Mouse (Mus musculus) limb, embryonic 11.5 days (tissue): ENCODE results near the gene Nfya. TPM values are rescaled to one million over a fixed set of nuclear protein-coding genes. Genes with fewer than 3 reads are reported as not detected.

Experiments
- ATAC-seq: fragments of 200-750 bp; cut with Nextera tagmentation; 2 replicates; pipeline ENCODE4 v1.8.0; 2017; ENCODE audit warnings: low read depth; ENCODE audit not compliant: insufficient number of reproducible peaks, low FRiP score, low TSS enrichment
- DNase-seq: peaks from one replicate; pipeline ENCODE4 v3.0.0-alpha.2; 2015; ENCODE audit warnings: low spot score
- H3K27ac ChIP-seq: fragments of 300-500 bp; sonication (generic); replicated peaks from 2 replicates; pipeline ENCODE4 v1.5.1; 2014; ENCODE audit warnings: low read depth, mild to moderate bottlenecking, low read length
- H3K27me3 ChIP-seq: fragments of 300-500 bp; sonication (generic); 2 replicates; pipeline ENCODE4 v1.6.1; 2014; ENCODE audit warnings: mild to moderate bottlenecking, low read length, mixed read lengths; ENCODE audit not compliant: control insufficient read depth, insufficient read depth
- H3K36me3 ChIP-seq: fragments of 300-500 bp; sonication (generic); 2 replicates; pipeline ENCODE4 v1.6.1; 2014; ENCODE audit warnings: mild to moderate bottlenecking, low read length, moderate library complexity, mixed read lengths; ENCODE audit not compliant: control insufficient read depth, insufficient read depth
- H3K4me1 ChIP-seq: fragments of 300-500 bp; sonication (generic); 2 replicates; pipeline ENCODE4 v1.6.1; 2014; ENCODE audit warnings: low read length, mixed read lengths; ENCODE audit not compliant: control insufficient read depth, insufficient read depth
- H3K4me2 ChIP-seq: fragments of 300-500 bp; sonication (generic); 2 replicates; pipeline ENCODE4 v1.6.1; 2014; ENCODE audit warnings: low read depth, mild to moderate bottlenecking, moderate library complexity; ENCODE audit not compliant: severe bottlenecking
- H3K4me3 ChIP-seq: fragments of 300-500 bp; sonication (generic); 2 replicates; pipeline ENCODE4 v1.5.1; 2014; ENCODE audit warnings: low read depth, low read length
- H3K9ac ChIP-seq: fragments of 300-500 bp; sonication (generic); 2 replicates; pipeline ENCODE4 v1.6.1; 2014; ENCODE audit warnings: mild to moderate bottlenecking, low read length
- H3K9me3 ChIP-seq: fragments of 300-500 bp; sonication (generic); 2 replicates; pipeline ENCODE4 v1.6.1; 2016; ENCODE audit warnings: low read length; ENCODE audit not compliant: control insufficient read depth
- WGBS: fragments of 180-500 bp; shearing (Covaris S2); extraction: QIAGEN DNeasy Blood & Tissue Kit; methylation state at CpG from one replicate; pipeline ENCODE4 v1.1.7; 2014; 5-methylcytosine and 5-hydroxymethylcytosine counted together
- polyA plus RNA-seq: library from polyadenylated mRNA; unstranded; fragments of >200 nt; fragmentation: Nextera tagmentation; extraction: Ambion mirVana; gene quantifications from 2 replicates; pipeline ENCODE4 v1.2.1, GENCODE M21; 2014

Gene Nfya
- polyA plus RNA-seq = 30.5 and 31.2 TPM in 2 replicates

DNA sequence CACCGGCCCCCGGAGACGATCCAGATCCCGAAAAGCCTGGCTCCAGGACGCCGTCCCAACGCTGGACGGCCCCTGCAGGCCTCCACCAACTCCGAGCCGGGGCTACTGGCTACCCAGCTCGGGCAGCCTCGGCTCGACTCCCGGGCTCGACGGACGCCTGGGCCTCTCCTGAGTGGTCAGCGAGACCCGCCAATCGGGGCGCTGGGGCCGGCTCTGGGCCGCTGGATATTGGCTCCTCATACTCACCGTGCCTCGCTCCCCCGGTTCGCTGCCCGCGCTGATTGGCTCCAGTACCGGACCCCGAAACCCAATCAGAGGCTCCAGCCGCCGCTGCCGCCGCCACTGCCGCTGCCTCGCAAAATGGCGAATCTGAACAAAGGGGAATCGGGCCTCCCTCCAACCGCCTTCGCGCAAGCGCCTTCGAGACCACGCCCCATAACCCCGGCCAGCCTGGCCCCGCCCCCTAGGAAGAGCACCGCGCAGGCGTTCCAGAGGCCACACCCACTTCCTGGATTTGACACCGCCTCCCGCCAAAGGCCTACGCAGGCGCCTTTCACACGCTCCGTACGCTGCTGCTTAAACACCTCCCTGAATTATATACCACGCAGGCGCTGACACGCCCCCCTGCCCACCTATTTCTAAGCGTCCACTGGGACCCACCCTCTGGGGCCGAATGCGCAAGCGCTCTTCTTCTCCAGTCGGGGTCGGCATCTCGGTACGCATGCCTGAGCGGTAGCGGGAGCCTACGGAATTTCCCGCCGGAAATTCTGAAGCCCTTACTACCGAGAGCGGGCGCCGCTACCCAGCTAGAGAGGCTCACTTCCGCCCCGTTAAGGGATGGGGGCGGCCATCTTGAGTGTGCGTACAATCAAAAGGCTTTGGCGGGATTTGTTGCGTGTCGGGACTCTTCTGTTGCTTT lies at the start of gene Nfya, which contains the start of gene Oard1:
TSS of gene Nfya (minus strand) at position 527 of the 919 bp plus-strand sequence.
TSS of gene Oard1 (plus strand) at position 635 of the 919 bp plus-strand sequence.
- ATAC-seq = peak; percentile 97
- peak within 1 kb of the TSS; percentile 100 for H3K27ac ChIP-seq

GRCm38 (mm10) chr17:48457971-48458653 lies 48.4 kb upstream of the Nfya start:
- Histone ChIP-seq H3K36me3 (no peaks in the 10 kb centered on the region), H3K9ac (no peak overlapping the region), H3K4me1 (no peaks in the 10 kb centered on the region), H3K9me3 (no peaks in the 10 kb centered on the region), H3K4me3 (no peak overlapping the region), H3K27ac (no peak overlapping the region), H3K27me3 (no peaks in the 10 kb centered on the region), H3K4me2 (no peak overlapping the region)
- ATAC-seq (no peak), DNase-seq (no peak)
- 82% methylated on average over 13 of the region's 13 CpGs for WGBS

More for the DNA sequence above, at the start of gene Nfya, which contains the start of gene Oard1:
- H3K36me3 ChIP-seq = peaks cover 2% of the 10 kb centered on the region; the same call in 1 of the 2 replicates
- peak within 1 kb of the TSS; percentile 82 for H3K4me2 ChIP-seq
- H3K27me3 ChIP-seq = no peaks in the 10 kb centered on the region
- no peaks in the 10 kb centered on the region for H3K9me3 ChIP-seq
- DNase-seq = peak; percentile 99
- peak within 1 kb of the TSS; percentile 99 for H3K9ac ChIP-seq
- H3K4me3 ChIP-seq = peak within 1 kb of the TSS; percentile 89
- H3K4me1 ChIP-seq = peaks cover 16% of the 10 kb centered on the region
- under 1% methylated on average over 82 of the region's 84 CpGs for WGBS

DNA sequence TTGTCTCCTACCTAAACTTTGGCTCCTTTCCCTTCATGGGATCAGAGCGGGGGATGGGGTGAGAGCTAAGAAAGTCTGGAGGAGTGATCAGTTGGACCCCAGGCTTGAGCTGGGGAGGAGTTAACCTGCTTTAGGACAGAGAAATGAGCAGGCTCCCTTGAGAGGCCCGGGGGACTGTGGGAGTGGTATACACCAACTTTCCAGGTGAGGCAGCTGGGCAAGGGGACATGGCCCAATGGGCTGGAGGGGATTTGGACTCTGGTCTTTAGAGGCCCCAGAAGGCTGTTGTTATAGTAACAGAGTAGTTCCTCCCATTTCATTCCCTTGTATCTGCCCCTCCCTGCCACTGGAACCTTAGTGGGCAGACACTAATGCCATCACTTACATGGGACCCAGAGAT lies 46.2 kb upstream of the Nfya start:
- Histone ChIP-seq H3K36me3 (no peaks in the 10 kb centered on the region), H3K4me2 (no peak overlapping the region), H3K9me3 (no peaks in the 10 kb centered on the region), H3K27me3 (no peaks in the 10 kb centered on the region), H3K9ac (no peak overlapping the region), H3K4me3 (no peak overlapping the region), H3K27ac (no peak overlapping the region), H3K4me1 (no peaks in the 10 kb centered on the region)
- ATAC-seq = no peak
- DNase-seq = no peak
- 83% methylated on average over 2 of the region's 2 CpGs for WGBS

DNA sequence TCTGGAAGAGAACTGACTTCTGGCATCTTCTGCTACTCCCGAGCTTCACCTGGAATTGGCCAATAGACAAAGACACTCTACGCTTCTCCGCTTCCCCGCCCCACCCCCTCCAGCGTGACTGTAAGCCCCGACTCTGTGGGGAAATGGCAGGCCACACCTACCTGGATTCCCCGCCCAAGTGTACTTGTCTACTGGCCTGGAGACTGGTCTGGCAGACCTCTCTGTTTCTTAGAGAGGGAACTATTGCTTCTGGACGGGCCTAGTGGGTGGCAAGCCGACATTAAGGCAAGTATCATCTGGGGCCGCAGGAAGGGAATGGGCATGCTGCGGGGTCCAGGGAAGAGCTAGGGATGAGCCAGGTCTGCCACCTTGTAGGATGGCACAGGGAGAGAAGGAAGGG lies 45.0 kb upstream of the Nfya start, which contains the start of gene Unc5cl:
TSS of gene Unc5cl (plus strand) at position 214 of the 400 bp plus-strand sequence.
- Histone ChIP-seq H3K27ac (no peak within 1 kb of the TSS), H3K4me1 (no peaks in the 10 kb centered on the region), H3K4me3 (no peak within 1 kb of the TSS), H3K9ac (no peak within 1 kb of the TSS), H3K36me3 (no peaks in the 10 kb centered on the region), H3K9me3 (no peaks in the 10 kb centered on the region), H3K27me3 (no peaks in the 10 kb centered on the region), H3K4me2 (no peak within 1 kb of the TSS)
- WGBS = 66% methylated on average over 11 of the region's 11 CpGs
- DNase-seq (no peak), ATAC-seq (no peak)

DNA sequence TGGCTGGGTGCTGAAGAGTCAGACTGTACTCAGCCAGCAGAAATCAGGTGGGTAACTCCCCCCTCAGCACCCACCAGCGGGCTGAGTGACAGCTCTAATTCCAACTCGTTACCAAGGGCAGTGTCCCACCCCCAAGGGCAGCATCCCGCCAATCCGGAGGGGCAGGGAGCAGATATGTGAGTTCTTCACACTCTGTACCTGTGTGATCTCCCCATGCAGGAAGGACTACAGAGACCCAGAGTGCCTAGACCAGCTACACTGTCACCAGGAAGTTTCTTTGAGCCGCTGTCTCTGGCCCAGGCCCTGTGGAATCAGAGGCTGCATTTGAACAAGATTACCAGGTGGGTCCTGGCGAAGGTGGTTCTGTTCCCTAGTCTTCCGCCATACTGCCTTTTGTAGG lies 44.5 kb upstream of the Nfya start:
- Histone ChIP-seq H3K27me3 (no peaks in the 10 kb centered on the region), H3K4me1 (no peaks in the 10 kb centered on the region), H3K9me3 (no peaks in the 10 kb centered on the region), H3K27ac (no peak overlapping the region), H3K4me3 (no peak overlapping the region), H3K36me3 (no peaks in the 10 kb centered on the region), H3K9ac (no peak overlapping the region), H3K4me2 (no peak overlapping the region)
- no peak for ATAC-seq
- 53% methylated on average over 7 of the region's 7 CpGs for WGBS
- no peak for DNase-seq

GRCm38 (mm10) chr17:48453489-48453888 lies 43.8 kb upstream of the Nfya start:
- no peak overlapping the region for H3K9ac ChIP-seq
- H3K36me3 ChIP-seq = no peaks in the 10 kb centered on the region
- H3K4me3 ChIP-seq = no peak overlapping the region
- H3K4me1 ChIP-seq = no peaks in the 10 kb centered on the region
- no peaks in the 10 kb centered on the region for H3K27me3 ChIP-seq
- no peak overlapping the region for H3K27ac ChIP-seq
- ATAC-seq (no peak), DNase-seq (no peak)
- no peak overlapping the region for H3K4me2 ChIP-seq
- WGBS = 75% methylated on average over 7 of the region's 7 CpGs
- H3K9me3 ChIP-seq = no peaks in the 10 kb centered on the region

DNA sequence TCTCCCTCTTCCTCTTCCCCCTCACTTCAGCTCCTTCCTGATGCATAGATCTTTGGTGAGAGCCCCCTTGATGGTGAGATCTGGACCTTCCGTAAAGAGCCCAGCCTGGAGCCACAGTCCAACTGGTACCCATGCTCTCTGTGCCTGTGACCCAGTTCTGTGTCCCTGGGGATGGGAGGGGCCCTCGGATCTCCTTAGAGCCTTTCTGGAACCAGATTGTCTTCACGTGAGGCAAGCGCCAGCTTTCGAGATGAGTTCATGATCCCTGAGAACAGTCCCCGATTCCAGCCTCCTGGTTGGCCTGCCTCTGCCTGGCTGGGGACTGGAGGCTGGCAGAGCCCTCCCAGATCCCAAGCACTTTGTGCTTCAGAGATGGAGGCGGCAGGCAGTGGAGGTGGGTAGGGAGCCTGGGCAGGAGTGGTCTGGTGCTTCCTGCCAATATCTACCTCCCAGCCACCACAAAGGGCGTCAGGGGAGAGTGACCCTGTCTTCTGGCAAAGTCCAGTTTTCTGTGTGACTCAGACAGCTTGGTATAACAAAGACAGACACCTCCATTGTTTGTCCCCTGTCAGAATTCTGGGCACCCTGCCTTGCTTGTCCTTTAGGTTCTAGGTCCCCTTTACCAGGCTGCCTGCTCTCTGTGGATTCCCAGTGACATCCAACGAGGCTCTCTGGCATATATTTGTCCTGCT lies 42.2 kb upstream of the Nfya start:
- no peaks in the 10 kb centered on the region for H3K9me3 ChIP-seq
- no peak overlapping the region for H3K9ac ChIP-seq
- 79% methylated on average over 9 of the region's 9 CpGs for WGBS
- no peak overlapping the region for H3K4me3 ChIP-seq
- H3K36me3 ChIP-seq = no peaks in the 10 kb centered on the region
- DNase-seq (no peak), ATAC-seq (no peak)
- H3K27ac ChIP-seq = no peak overlapping the region
- no peak overlapping the region for H3K4me2 ChIP-seq
- no peaks in the 10 kb centered on the region for H3K4me1 ChIP-seq
- H3K27me3 ChIP-seq = no peaks in the 10 kb centered on the region

DNA sequence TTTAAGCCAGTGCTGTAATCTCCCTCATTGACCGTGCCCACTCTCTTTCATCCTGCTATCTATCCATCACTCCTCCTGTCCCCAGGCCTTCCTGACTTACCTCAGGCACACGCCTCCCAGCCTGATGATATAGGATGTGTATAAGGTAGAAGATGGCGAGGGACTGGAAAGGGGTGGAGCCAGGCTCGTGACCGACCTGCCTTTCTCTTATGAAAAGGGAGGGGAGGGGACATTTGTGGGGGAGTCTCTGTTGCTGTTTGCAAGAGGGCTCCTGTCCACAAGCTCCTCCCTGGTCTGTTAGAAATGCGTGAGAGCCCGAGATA lies 41.6 kb upstream of the Nfya start, which contains the start of gene Tspo2:
TSS of gene Tspo2 (minus strand) at position 170 of the 323 bp plus-strand sequence.
- DNase-seq (no peak), ATAC-seq (no peak)
- Histone ChIP-seq H3K9me3 (no peaks in the 10 kb centered on the region), H3K27me3 (no peaks in the 10 kb centered on the region), H3K4me2 (no peak within 1 kb of the TSS), H3K4me3 (no peak within 1 kb of the TSS), H3K4me1 (no peaks in the 10 kb centered on the region), H3K36me3 (no peaks in the 10 kb centered on the region), H3K9ac (no peak within 1 kb of the TSS), H3K27ac (no peak within 1 kb of the TSS)
- 55% methylated on average over 7 of the region's 7 CpGs for WGBS
